Mouse (Mus musculus) hindbrain, postnatal 0 days (tissue): ENCODE measurements at regions not wholly inside any gene's neighbourhood (a gene's known extent, or its start where the extent isn't known, plus 50 kb on each side); places are given as distances from the start of the nearest gene placed in this dataset.

ENCODE experiments used
- ATAC-seq: fragments of 200-750 bp; cut with Nextera tagmentation; 2 replicates; pipeline ENCODE4 v1.8.0; 2017; ENCODE audit warnings: mild to moderate bottlenecking, moderate TSS enrichment, moderate library complexity
- DNase-seq: peaks from one replicate; pipeline ENCODE4 v3.0.0-alpha.2; 2015; ENCODE audit warnings: low spot score
- H3K27ac ChIP-seq: fragments of 300-500 bp; sonication (generic); 2 replicates; pipeline ENCODE4 v1.5.1; 2014; ENCODE audit warnings: mild to moderate bottlenecking
- H3K27me3 ChIP-seq: fragments of 300-500 bp; sonication (generic); 2 replicates; pipeline ENCODE4 v1.6.1; 2014; ENCODE audit warnings: low read length, mixed read lengths; ENCODE audit not compliant: insufficient read depth
- H3K36me3 ChIP-seq: fragments of 300-500 bp; sonication (generic); 2 replicates; pipeline ENCODE4 v1.6.1; 2014; ENCODE audit warnings: low read length, mixed read lengths; ENCODE audit not compliant: insufficient read depth
- H3K4me1 ChIP-seq: fragments of 300-500 bp; sonication (generic); 2 replicates; pipeline ENCODE4 v1.6.1; 2014; ENCODE audit warnings: antibody characterized with exemption, low read length, mixed read lengths; ENCODE audit not compliant: insufficient read depth
- H3K4me2 ChIP-seq: fragments of 300-500 bp; sonication (generic); 2 replicates; pipeline ENCODE4 v1.6.1; 2014; ENCODE audit warnings: low read depth, mild to moderate bottlenecking, low read length, moderate library complexity, mixed read lengths
- H3K4me3 ChIP-seq: fragments of 300-500 bp; sonication (generic); 2 replicates; pipeline ENCODE4 v1.5.1; 2014; ENCODE audit warnings: low read length
- H3K9ac ChIP-seq: fragments of 300-500 bp; sonication (generic); replicated peaks from 2 replicates; pipeline ENCODE4 v1.6.1; 2014; ENCODE audit warnings: mild to moderate bottlenecking, low read length, moderate library complexity, mixed read lengths
- H3K9me3 ChIP-seq: fragments of 300-500 bp; sonication (generic); 2 replicates; pipeline ENCODE4 v1.6.1; 2016; ENCODE audit warnings: low read length, mixed read lengths
- CTCF ChIP-seq: IDR thresholded peaks from 2 replicates; pipeline ENCODE4 v1.5.1; 2016; ENCODE audit warnings: antibody characterized with exemption, control low read depth, low read depth
- WGBS: fragments of 180-500 bp; shearing (Covaris S2); extraction: QIAGEN DNeasy Blood & Tissue Kit; methylation state at CpG from one replicate; pipeline ENCODE4 v1.1.7; 2014; 5-methylcytosine and 5-hydroxymethylcytosine counted together

DNA sequence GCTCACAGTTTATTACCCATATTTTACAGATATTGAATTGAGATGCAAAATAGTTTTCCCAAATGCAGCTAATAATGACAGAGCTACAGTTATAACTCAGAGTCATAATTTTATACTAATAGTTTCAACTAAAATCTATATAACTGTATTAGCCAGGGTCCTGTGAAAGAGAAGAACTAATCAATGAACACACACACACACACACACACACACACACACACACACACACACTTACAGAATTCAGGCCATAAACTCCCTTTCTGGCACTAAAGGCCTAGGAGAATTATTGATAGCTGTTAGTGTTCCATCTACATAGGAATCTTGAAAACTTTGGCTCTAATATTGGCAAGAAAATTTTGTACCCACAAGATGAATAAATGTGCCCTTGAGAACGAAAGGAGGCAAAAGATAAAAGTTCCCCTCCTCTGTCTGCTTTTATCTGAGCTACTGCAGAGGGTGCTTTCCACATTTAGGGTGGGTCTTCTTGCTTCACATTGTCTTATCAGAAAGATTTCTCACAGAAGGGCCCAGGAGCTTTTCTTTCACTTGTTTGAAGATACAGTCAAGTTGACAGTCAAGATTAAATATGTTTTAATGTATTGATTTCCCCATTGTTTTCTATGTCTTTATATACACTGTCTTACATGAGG lies 236.1 kb downstream of the Dmac1 start:
- no peaks in the 10 kb centered on the region for H3K27me3 ChIP-seq
- no peak for ATAC-seq
- WGBS: 72% methylated on average over 1 of the region's 1 CpGs

More for the DNA sequence above, 236.1 kb downstream of the Dmac1 start:
- no peak overlapping the region for H3K4me2 ChIP-seq
- no peak overlapping the region for H3K4me3 ChIP-seq
- H3K9ac ChIP-seq: no peak overlapping the region
- no peak overlapping the region for H3K27ac ChIP-seq
- H3K36me3 ChIP-seq: no peaks in the 10 kb centered on the region
- H3K4me1 ChIP-seq: no peaks in the 10 kb centered on the region
- no peaks in the 10 kb centered on the region for H3K9me3 ChIP-seq
- DNase-seq: no peak
- no peak for TF ChIP-seq CTCF
